Mouse (Mus musculus): ENCODE data around the gene Gm7247. TPM values are rescaled to one million over a fixed set of nuclear protein-coding genes. Genes with fewer than 3 reads are reported as not detected.
A peak's percentile ranks its signal among the peaks of the same experiment; 100 is the strongest.
"Not testable (repeated sequence)": the region's sequence is repeated elsewhere in the genome, so short reads cannot be mapped to it uniquely, and the experiment has no call there.

Gene Gm7247
- total RNA-seq, 2 experiments from 2014 or later, result not detected

- DNase-seq, result peak; percentile 7
These were observed 134.2 kb downstream of the Gm7247 start for GRCm38 (mm10) chr14:51495781-51496180.

DNA sequence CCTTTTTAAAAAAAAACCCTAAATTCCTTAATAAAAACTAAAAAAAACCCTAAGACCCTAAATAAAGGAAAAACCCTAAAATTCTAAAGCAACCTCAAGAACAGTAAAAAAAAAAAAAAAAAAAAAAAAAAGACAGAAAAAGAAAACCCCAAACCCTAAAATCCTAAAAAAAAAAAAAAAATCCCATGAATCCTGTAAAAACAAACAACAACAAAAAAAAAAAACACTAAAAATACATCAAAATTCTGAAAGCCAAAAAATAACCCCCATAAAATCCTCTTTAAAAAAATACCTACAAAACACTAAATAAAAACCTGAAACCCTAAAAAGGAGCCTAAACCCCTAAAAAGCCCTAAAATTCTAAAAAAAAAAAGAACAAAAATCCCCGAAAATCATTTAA lies 135.4 kb downstream of the Gm7247 start:
- no peak for DNase-seq

- DNase-seq, result no peak
These were observed 136.4 kb downstream of the Gm7247 start for GRCm38 (mm10) chr14:51497958-51498357.

DNA sequence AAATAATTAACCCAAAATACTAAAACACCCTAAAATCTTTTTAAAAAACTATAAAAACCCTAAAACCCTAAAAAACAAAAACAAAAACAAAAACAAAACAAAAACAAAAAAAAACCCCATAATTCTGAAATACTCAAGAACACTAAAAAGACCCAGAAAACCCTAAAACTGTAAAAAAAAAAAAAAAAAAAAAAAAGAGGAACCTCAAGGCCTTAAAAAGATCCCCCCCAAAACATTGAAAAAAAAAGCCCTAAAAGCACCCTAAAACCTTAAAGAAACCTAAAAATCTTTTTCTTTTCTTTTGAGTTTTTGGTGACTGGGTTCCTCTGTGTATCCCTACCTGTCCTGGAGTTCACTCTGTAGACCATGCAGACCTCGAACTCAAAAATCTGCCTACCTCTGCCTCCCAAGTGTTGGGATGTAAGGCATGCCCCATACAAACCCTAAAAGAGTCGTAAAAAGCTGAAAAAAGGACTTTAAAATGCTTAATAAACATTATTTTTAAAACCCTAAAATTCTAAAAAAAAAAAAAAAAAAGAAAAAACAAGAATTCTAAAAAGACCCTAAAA lies 138.2 kb downstream of the Gm7247 start:
- no peak for DNase-seq

DNA sequence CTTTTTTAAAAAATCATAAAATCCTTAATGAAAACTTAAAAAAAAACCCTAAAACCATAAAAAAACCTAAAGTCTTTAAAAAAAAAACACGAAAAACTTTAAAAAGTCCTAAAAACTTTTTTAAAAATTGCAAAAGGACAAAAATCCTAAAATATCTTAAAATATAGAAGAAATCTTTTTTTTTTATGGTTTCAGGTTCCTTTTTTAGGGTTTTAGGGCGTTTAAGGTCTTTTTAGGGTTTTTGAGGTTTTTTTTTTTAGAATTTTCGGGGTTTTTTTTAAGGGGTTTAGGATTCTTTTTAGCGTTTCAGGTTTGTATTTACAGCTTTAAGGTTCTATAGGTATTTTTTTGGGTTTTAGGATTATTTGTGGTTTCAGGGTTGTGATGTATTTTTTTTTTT lies 138.9 kb downstream of the Gm7247 start:
- no peak for DNase-seq

- no peak for DNase-seq
These were observed 145.9 kb downstream of the Gm7247 start for GRCm38 (mm10) chr14:51507416-51507815.

DNA sequence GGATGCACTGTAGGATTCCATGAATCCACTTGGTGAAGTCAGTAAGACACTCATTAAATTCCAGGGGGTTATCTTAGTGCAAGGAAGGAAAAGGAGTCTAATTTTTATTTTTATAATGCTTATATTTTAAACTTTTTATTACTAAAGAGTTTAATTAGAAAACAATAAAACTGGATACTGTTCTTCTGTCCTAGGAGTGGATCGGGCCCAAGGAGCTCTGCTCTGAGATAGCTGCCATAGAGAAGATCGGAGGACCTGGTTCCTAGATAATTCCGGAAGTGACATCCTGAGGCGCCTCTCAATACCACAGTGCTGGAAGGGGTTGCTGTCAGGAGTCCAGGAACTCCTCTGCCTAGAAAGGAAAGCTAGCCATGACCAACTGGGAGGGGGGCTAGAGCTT lies 190.9 kb downstream of the Gm7247 start, which contains the start of gene Gm5622:
Gene Gm5622 (plus strand): TSS at position 301 of the 400 bp plus-strand sequence.
- DNase-seq, result no peak

DNA sequence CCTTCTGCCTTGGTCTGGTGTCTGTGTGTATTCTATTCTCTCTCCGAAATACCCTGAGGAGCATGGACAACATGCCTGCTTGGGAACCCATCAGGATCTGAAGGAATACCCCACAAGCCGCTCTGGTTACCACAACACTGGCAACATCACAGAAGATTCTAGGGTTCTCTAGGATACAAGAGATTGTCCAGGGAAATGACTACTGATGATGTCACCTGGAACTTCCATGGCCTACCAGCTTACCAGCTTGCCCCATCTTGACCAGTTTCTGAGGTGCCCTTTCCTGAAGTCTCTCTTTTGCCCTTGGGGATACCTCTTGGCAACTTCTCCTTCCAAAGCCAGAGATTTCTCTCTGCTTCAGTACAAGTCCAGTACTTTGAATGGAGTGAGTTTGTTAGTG lies 212.4 kb downstream of the Gm7247 start, which contains the start of gene Gm17175:
Gene Gm17175 (minus strand): TSS at position 101 of the 400 bp plus-strand sequence.
- DNase-seq, result not testable (repeated sequence)

DNA sequence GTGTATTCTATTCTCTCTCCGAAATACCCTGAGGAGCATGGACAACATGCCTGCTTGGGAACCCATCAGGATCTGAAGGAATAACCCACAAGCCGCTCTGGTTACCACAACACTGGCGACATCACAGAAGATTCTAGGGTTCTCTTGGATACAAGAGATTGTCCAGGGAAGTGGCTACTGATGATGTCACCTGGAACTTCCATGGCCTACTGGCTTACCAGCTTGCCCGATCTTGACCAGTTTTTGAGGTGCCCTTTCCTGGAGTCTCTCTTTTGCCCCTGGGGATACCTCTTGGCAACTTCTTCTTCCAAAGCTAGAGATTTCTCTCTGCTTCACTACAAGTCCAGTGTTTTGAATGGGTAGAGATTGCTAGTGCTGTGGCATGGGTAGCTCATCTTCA lies 230.5 kb downstream of the Gm7247 start, which contains the start of gene Gm17174:
Gene Gm17174 (minus strand): TSS at position 101 of the 400 bp plus-strand sequence.
- DNase-seq, result not testable (repeated sequence)

DNA sequence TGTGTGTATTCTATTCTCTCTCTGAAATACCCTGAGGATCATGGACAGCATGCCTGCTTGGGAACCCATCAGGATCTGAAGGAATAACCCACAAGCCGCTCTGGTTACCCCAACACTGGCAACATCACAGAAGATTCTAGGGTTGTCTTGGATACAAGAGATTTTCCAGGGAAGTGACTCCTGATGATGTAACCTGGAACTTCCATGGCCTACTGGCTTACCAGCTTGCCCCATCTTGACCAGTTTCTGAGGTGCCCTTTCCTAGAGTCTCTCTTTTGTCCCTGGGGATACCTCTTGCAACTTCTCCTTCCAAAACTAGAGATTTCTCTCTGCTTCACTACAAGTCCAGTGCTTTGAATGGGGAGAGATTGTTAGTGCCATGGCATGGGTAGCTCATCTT lies 249.7 kb downstream of the Gm7247 start, which contains the start of gene Gm17078:
Gene Gm17078 (minus strand): TSS at position 101 of the 400 bp plus-strand sequence.
- no peak for DNase-seq

Other genes starting within 250 kb of the Gm7247 start
- gene Eddm3b, start 247.3 kb upstream of the Gm7247 start, total RNA-seq (2021), result not detected
- gene Rnase6, start 237.8 kb upstream of the Gm7247 start, total RNA-seq (2021), result 1 to 10 TPM; 1.6 to 2.0 TPM
- gene Rnase1, start 215.0 kb upstream of the Gm7247 start, total RNA-seq (2021), result not detected
- gene Rnase2b, start 199.5 kb upstream of the Gm7247 start, total RNA-seq (2021), result not detected
- not detected for gene Ang2, start 162.6 kb upstream of the Gm7247 start, total RNA-seq (2021)
- gene Ear14, start 158.4 kb upstream of the Gm7247 start, total RNA-seq (2021), result not detected
- gene Rnase2a, start 105.6 kb upstream of the Gm7247 start, total RNA-seq (2021), result under 1 TPM; 0.61 to 0.96 TPM
- gene Vmn2r88, start 49.1 kb downstream of the Gm7247 start, total RNA-seq (2021), result not detected
- not detected for gene Vmn2r89, start 90.1 kb downstream of the Gm7247 start, total RNA-seq (2021)
- not detected for gene Gm5622, start 191.0 kb downstream of the Gm7247 start, total RNA-seq (2021)
- gene Gm17175, start 212.3 kb downstream of the Gm7247 start, total RNA-seq (2021), result not detected
- gene Gm17174, start 230.4 kb downstream of the Gm7247 start, total RNA-seq (2021), result not detected
- gene Gm17078, start 249.6 kb downstream of the Gm7247 start, total RNA-seq (2021), result not detected

Data from adrenal gland, postnatal 10 days (tissue).